Mouse (Mus musculus): ENCODE results near the gene Cyb561d1.

DNA sequence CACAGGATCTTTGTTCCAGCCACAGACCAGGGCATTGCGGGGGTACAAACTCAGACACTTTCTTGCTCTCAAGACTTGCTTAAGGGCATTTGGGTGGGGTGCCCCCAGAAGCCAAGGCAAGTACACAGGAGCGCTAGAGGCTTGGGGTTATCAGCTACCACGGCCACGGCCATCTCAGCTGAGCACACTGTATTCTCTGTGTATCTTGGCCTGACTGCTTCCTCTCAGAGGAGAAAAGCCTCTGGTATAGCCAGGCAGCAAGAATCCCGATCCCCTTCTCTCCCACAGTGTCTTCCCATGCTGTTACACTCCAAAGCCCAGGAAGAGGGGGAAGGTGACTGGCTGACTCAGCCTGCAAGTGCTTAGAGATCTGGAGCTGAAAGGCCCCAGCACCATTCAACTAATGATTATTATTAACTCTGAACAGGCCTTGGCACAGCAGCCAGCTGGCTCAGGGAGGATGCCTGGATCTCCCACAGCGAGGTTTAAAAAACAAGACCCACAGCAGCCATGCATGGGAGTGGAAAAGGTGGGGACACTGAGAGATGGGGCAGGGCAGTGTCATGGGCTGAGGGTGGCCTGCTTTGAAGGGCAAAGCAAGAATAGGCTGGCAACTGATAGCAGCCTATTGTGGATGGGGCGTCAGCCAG is 4.9 kb downstream of the Cyb561d1 start:
- TF ChIP-seq CTCF (IDR thresholded peaks at IDR 0.05; ENCODE audit: low read depth) (no peak), EP300 (IDR thresholded peaks at IDR 0.05; ENCODE audit: low read depth) (no peak)

Data from liver, embryonic 14.5 days (tissue).